Mouse (Mus musculus) urinary bladder, postnatal 36 days (tissue): Measurements from ENCODE around the gene Rph3al.

ENCODE experiments used
- DNase-seq, 2 experiments: peaks; one replicate each; pipeline ENCODE4 v3.0.0; 2022; ENCODE audit warnings: low spot score in 2 of 2, mixed read lengths in 1 of 2

Rph3al gene

GRCm38 (mm10) chr11:75862466-75862865 lies 75.8 kb downstream of the Rph3al start:
- no peak for DNase-seq

- DNase-seq: no peak
These were observed 76.6 kb downstream of the Rph3al start for GRCm38 (mm10) chr11:75861653-75862052.

- DNase-seq: peak; percentile 32 to 71
These were observed 77.0 kb downstream of the Rph3al start for GRCm38 (mm10) chr11:75861213-75861612.

- no peak for DNase-seq
These were observed 78.8 kb downstream of the Rph3al start for GRCm38 (mm10) chr11:75859460-75859859.

GRCm38 (mm10) chr11:75858975-75859374 lies 79.3 kb downstream of the Rph3al start:
- no peak for DNase-seq

- DNase-seq: no peak
These were observed 80.4 kb downstream of the Rph3al start for GRCm38 (mm10) chr11:75857781-75858180.

- DNase-seq: no peak
These were observed 83.9 kb downstream of the Rph3al start for GRCm38 (mm10) chr11:75854327-75854726.

GRCm38 (mm10) chr11:75853067-75853636 lies 85.1 kb downstream of the Rph3al start:
- DNase-seq: no peak

- no peak for DNase-seq
These were observed 85.7 kb downstream of the Rph3al start for GRCm38 (mm10) chr11:75852485-75852884.

GRCm38 (mm10) chr11:75849552-75849951 lies 88.7 kb downstream of the Rph3al start:
- DNase-seq: no peak

- DNase-seq: no peak
These were observed 91.6 kb downstream of the Rph3al start for GRCm38 (mm10) chr11:75846589-75846988.

GRCm38 (mm10) chr11:75845675-75846074 lies 92.6 kb downstream of the Rph3al start:
- no peak for DNase-seq

GRCm38 (mm10) chr11:75842904-75843619 lies 95.2 kb downstream of the Rph3al start:
- DNase-seq: no peak

- no peak for DNase-seq
These were observed 96.7 kb downstream of the Rph3al start for GRCm38 (mm10) chr11:75841503-75841902.

- DNase-seq: no peak
These were observed 98.4 kb downstream of the Rph3al start for GRCm38 (mm10) chr11:75839536-75840430.

GRCm38 (mm10) chr11:75838861-75839426 lies 99.3 kb downstream of the Rph3al start:
- no peak for DNase-seq

- DNase-seq: no peak
These were observed 102.0 kb downstream of the Rph3al start for GRCm38 (mm10) chr11:75836240-75836610.

GRCm38 (mm10) chr11:75835587-75836239 lies 102.5 kb downstream of the Rph3al start:
- DNase-seq: no peak

- DNase-seq: no peak
These were observed 105.1 kb downstream of the Rph3al start for GRCm38 (mm10) chr11:75833081-75833480.

GRCm38 (mm10) chr11:75830386-75830785 lies 107.8 kb downstream of the Rph3al start:
- no peak for DNase-seq

GRCm38 (mm10) chr11:75827414-75827813 lies 110.8 kb downstream of the Rph3al start:
- no peak for DNase-seq

GRCm38 (mm10) chr11:75823506-75823905 lies 114.7 kb downstream of the Rph3al start:
- DNase-seq: no peak
